Comparison of ENCODE assay signal across 8 mouse cellular contexts in the genomic region with DNA sequence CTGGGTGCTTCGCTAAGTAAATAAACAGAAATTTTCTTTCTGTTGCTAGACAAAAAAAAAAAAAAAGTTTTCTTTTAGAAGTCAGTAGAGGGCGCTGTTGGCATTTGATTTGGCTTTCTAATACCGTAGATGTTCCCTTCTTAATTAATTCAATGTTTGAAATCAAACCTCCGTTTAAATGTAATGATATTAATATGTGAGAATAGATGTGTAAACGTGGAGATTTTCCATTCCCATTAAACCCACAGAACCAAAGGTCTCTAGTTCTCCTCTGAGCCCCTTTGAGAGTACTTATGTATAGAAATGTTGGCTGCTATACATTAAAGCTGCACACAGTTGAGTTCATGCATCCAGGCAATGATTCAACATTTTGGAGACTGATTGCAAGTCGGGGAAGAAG.
DNase-seq lines count a peak whose midpoint lies in the region; ATAC-seq and TF ChIP-seq lines count a peak whose summit lies in the region.
"Had no signal": no experiment of that assay in that cellular context is flagged by ENCODE, and none has a peak within 500 bp of the region (broad histone marks: within the 10 kb centered on the region; RNA-seq: fewer than 3 reads in every experiment).

No protein-coding gene starts in this region.

- TF ChIP-seq CTCF in lung, embryonic 14.5 days (IDR thresholded peaks at IDR 0.05; ENCODE audit: low read depth), result peak; percentile 63

- peak overlapping the region; percentile 21 for H3K4me2 ChIP-seq in lung, embryonic 14.5 days
- peak overlapping the region; percentile 45 for H3K4me2 ChIP-seq in hindbrain, embryonic 14.5 days (replicated peaks)

- H3K27ac ChIP-seq in lung, embryonic 14.5 days (ENCODE audit: low read depth), result peak overlapping the region; percentile 67; the same call in 1 of the 2 replicates
- H3K27ac ChIP-seq in hindbrain, embryonic 14.5 days, result no peak overlapping the region

- WGBS in lung, embryonic 14.5 days, result 3% methylated on average over 6 of the region's 6 CpGs
- 5% methylated on average over 6 of the region's 6 CpGs for WGBS in hindbrain, embryonic 14.5 days

- intact Hi-C loops in gastrocnemius, postnatal 14 days (cut with DNase I; ENCODE audit: low total_unique reads), result loop anchor here (10.0 kb wide), 1 partner anchor 1020 kb away; no protein-coding TSS in a partner anchor

- no peaks in the 10 kb centered on the region for H3K27me3 ChIP-seq in lung, embryonic 14.5 days (ENCODE audit: insufficient read depth, low read length)
- no peaks in the 10 kb centered on the region for H3K27me3 ChIP-seq in hindbrain, embryonic 14.5 days (ENCODE audit: control insufficient read depth, insufficient read depth, low read length)

- H3K9ac ChIP-seq in lung, embryonic 14.5 days, result no peak overlapping the region
- H3K9ac ChIP-seq in hindbrain, embryonic 14.5 days, result no peak overlapping the region

- ATAC-seq in lung, embryonic 14.5 days (ENCODE audit: insufficient read depth), result no peak
- no peak for ATAC-seq in hindbrain, embryonic 14.5 days (ENCODE audit: low FRiP score)

- no peaks in the 10 kb centered on the region for H3K36me3 ChIP-seq in lung, embryonic 14.5 days (ENCODE audit: insufficient read depth)
- H3K36me3 ChIP-seq in hindbrain, embryonic 14.5 days (replicated peaks; ENCODE audit: control insufficient read depth, insufficient read depth), result no peaks in the 10 kb centered on the region

- H3K4me3 ChIP-seq in lung, embryonic 14.5 days (ENCODE audit: low read depth, low read length), result no peak overlapping the region
- no peak overlapping the region for H3K4me3 ChIP-seq in hindbrain, embryonic 14.5 days (replicated peaks; ENCODE audit: low read length)

- DNase-seq in lung, embryonic 14.5 days, result peak; percentile 84
- DNase-seq in lung, postnatal 14 days, result no peak
- DNase-seq in embryo, embryonic 10 days (ENCODE audit: low spot score), result peak; percentile 64
- peak; percentile 78 for DNase-seq in hindbrain, embryonic 14.5 days (ENCODE audit: low spot score)
- DNase-seq in skeletal muscle tissue, adult 2 months (ENCODE audit: low read depth, low spot score), result peak; percentile 53
- no peak for DNase-seq in gastrocnemius, postnatal 14 days
- DNase-seq in spleen, postnatal 4 days (ENCODE audit: low spot score in 2 of 2), result no peak
- DNase-seq: cerebellum, adult 9-11 months had no signal

- H3K4me1 ChIP-seq in lung, embryonic 14.5 days (ENCODE audit: insufficient read depth), result peaks cover 20% of the 10 kb centered on the region
- peaks cover 32% of the 10 kb centered on the region for H3K4me1 ChIP-seq in hindbrain, embryonic 14.5 days (replicated peaks; ENCODE audit: control insufficient read depth, insufficient read depth, low read length)

- H3K9me3 ChIP-seq in lung, embryonic 14.5 days (ENCODE audit: low read depth, low read length), result no peaks in the 10 kb centered on the region
- no peaks in the 10 kb centered on the region for H3K9me3 ChIP-seq in hindbrain, embryonic 14.5 days (ENCODE audit: control insufficient read depth, low read length)

Comparison
In these comparisons a context has a peak if more than half of its experiments do, and no peak if none do; other contexts are left out.
1. DNase-seq: peak in lung, embryonic 14.5 days (single experiment), embryo, embryonic 10 days (single experiment), hindbrain, embryonic 14.5 days (single experiment) and skeletal muscle tissue, adult 2 months (single experiment); none in lung, postnatal 14 days (single experiment), gastrocnemius, postnatal 14 days (single experiment) and spleen, postnatal 4 days (0 of 2).